Mouse (Mus musculus): ENCODE data around the gene Chst4.

GRCm38 (mm10) chr8:110036156-110036555 is 3.4 kb downstream of the Chst4 start:
- TF ChIP-seq CTCF (IDR thresholded peaks at IDR 0.05; ENCODE audit: low read depth) (no peak), EP300 (IDR thresholded peaks at IDR 0.05; ENCODE audit: low read depth) (no peak)
